Mouse (Mus musculus): ENCODE measurements around the gene Capg.

- TF ChIP-seq POLR2A (IDR thresholded peaks at IDR 0.05; ENCODE audit: control insufficient read depth in 1 of 2, insufficient read depth in 1 of 2, low read depth in 1 of 2, low read length in 2 of 2, poor library complexity in 1 of 2) (no peak; a peak in 1 of 4 replicates), TCF12 (IDR thresholded peaks at IDR 0.05; ENCODE audit: low read depth, low read length) (peak; percentile 63), EP300 (IDR thresholded peaks at IDR 0.05; ENCODE audit: low read depth in 1 of 2, low read length in 2 of 2) (peak; percentile 89 to 95), CTCF (IDR thresholded peaks at IDR 0.05 in 2 of 3, conservative IDR thresholded peaks at IDR 0.05 in 1 of 3; ENCODE audit: control insufficient read depth in 1 of 3, insufficient read depth in 1 of 3, low read depth in 2 of 3, low read length in 3 of 3, poor library complexity in 1 of 3, severe bottlenecking in 1 of 3) (no peak), ETS1 (IDR thresholded peaks at IDR 0.05; ENCODE audit: low read depth, low read length) (peak; percentile 88), RCOR1 (IDR thresholded peaks at IDR 0.05; ENCODE audit: low read depth, low read length) (peak; percentile 50; the same call in 1 of the 2 replicates), SIN3A (IDR thresholded peaks at IDR 0.05; ENCODE audit: low read length) (peak; percentile 75), CHD2 (IDR thresholded peaks at IDR 0.05; ENCODE audit: low read length) (no peak)
These were observed 3.7 kb downstream of the Capg start for GRCm38 (mm10) chr6:72547862-72548261.
